In the genomic region with DNA sequence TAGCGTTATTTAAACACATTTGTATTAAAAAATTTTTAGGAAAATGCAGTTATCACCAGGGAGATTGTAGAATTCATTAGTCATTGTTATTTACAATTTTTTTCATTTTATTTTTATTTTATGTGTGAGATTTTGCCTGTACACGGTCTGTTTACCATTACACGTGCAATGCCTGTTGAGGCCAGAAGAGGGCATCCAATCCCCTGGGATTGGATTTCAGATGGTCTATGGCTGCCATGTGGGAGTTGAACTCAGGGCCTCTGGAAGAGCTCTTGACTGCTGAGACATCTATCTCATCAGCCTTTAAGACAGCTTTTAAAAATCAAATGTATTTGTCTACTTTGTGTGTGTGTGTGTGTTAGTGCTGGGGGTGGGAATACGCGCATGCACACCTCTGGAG, we compare ENCODE assay signal across 8 mouse cellular contexts. TPM values are rescaled to one million over a fixed set of nuclear protein-coding genes. Genes with fewer than 3 reads are reported as not detected.
DNase-seq lines count a peak whose midpoint lies in the region; ATAC-seq and TF ChIP-seq lines count a peak whose summit lies in the region.

No protein-coding gene starts in this region.

- peaks cover 3% of the 10 kb centered on the region; the same call in 1 of the 2 replicates for H3K36me3 ChIP-seq in ES-E14 (ENCODE audit: control insufficient read depth, insufficient read depth, low read length, poor library complexity, severe bottlenecking)
- 0 out of 2 replicates have a peak, but pooled peaks cover 2% of the 10 kb centered on the region for H3K36me3 ChIP-seq in liver, adult 2 months (ENCODE audit: control insufficient read depth, insufficient read depth, low read length)
- peaks cover 12% of the 10 kb centered on the region for H3K36me3 ChIP-seq in neural tube, embryonic 15.5 days

- no peak overlapping the region for H3K4me2 ChIP-seq in neural tube, embryonic 15.5 days

- in situ Hi-C loops in ES-E14 (cut with MboI; ENCODE audit: low sequenced_read_pairs in 2 of 2, unreplicated experiment in 2 of 2): no loop called here

- no peak overlapping the region for H3K9ac ChIP-seq in ES-E14 (ENCODE audit: insufficient read depth, low read depth, low read length, poor library complexity, severe bottlenecking)
- H3K9ac ChIP-seq in liver, adult 2 months (ENCODE audit: low read depth, low read length): no peak overlapping the region
- no peak overlapping the region for H3K9ac ChIP-seq in neural tube, embryonic 15.5 days (replicated peaks)

- no peak overlapping the region for H3K4me3 ChIP-seq in ES-E14 (ENCODE audit: insufficient read depth in 1 of 2, low read depth in 1 of 2, low read length in 2 of 2, poor library complexity in 1 of 2, severe bottlenecking in 1 of 2)
- H3K4me3 ChIP-seq in liver, adult 2 months (ENCODE audit: insufficient read depth, low read depth, low read length): no peak overlapping the region
- H3K4me3 ChIP-seq in neural tube, embryonic 15.5 days (replicated peaks): no peak overlapping the region

- no peak for ATAC-seq in neural tube, embryonic 15.5 days (ENCODE audit: low FRiP score)

- TF ChIP-seq CTCF in liver, adult 2 months (IDR thresholded peaks at IDR 0.05; ENCODE audit: low read depth, low read length): peak; percentile 65

- no peaks in the 10 kb centered on the region for H3K27me3 ChIP-seq in liver, adult 2 months (ENCODE audit: control insufficient read depth, insufficient read depth, low read length)
- H3K27me3 ChIP-seq in neural tube, embryonic 15.5 days (replicated peaks): no peaks in the 10 kb centered on the region

- DNase-seq in cerebellum, adult 8-10 months: peak; percentile 11
- no peak for DNase-seq in cerebellum, adult 11 months
- peak; percentile 35 to 38 for DNase-seq in left cerebral cortex, adult 18-20 months (ENCODE audit: low spot score in 2 of 2)
- no peak for DNase-seq in left cerebral cortex, postnatal 4 days
- peak; percentile 49 for DNase-seq in ES-E14 (ENCODE audit: low read depth, low spot score)
- peak; percentile 31 for DNase-seq in liver, adult 2 months (ENCODE audit: extremely low read depth, low read depth, low spot score)
- DNase-seq in urinary bladder, adult 2 months (ENCODE audit: low spot score): no peak

- intact Hi-C loops in left cerebral cortex, postnatal 4 days (cut with DNase I): loop anchor here (10.0 kb wide), 1 partner anchor 1818 kb away; no protein-coding TSS in a partner anchor

- TF ChIP-seq POLR2A in liver, adult 2 months (IDR thresholded peaks at IDR 0.05; ENCODE audit: extremely low read depth, insufficient read depth, low read length): no peak

- no peaks in the 10 kb centered on the region for H3K9me3 ChIP-seq in ES-E14 (ENCODE audit: control insufficient read depth, insufficient read depth, low read depth, low read length)
- no peaks in the 10 kb centered on the region for H3K9me3 ChIP-seq in neural tube, embryonic 15.5 days (replicated peaks)

- H3K4me1 ChIP-seq in ES-E14 (ENCODE audit: control insufficient read depth in 2 of 2, insufficient read depth in 2 of 2, low read length in 2 of 2, poor library complexity in 1 of 2): peaks cover 2% of the 10 kb centered on the region in 2 experiments; a peak in 1 of 4 replicates
- H3K4me1 ChIP-seq in liver, adult 2 months (ENCODE audit: control insufficient read depth, insufficient read depth, low read length): peaks cover 21% of the 10 kb centered on the region
- peaks cover 6% of the 10 kb centered on the region; the same call in 1 of the 2 replicates for H3K4me1 ChIP-seq in neural tube, embryonic 15.5 days

- WGBS in liver, adult 2 months: 59% methylated on average over 5 of the region's 5 CpGs
- WGBS in neural tube, embryonic 15.5 days: 66% methylated on average over 5 of the region's 5 CpGs

- no peak overlapping the region for H3K27ac ChIP-seq in ES-E14 (ENCODE audit: insufficient read depth, low read depth, low read length, poor library complexity, severe bottlenecking)
- no peak overlapping the region for H3K27ac ChIP-seq in liver, adult 2 months (replicated peaks; ENCODE audit: insufficient read depth, low read depth, low read length)
- H3K27ac ChIP-seq in neural tube, embryonic 15.5 days (replicated peaks): no peak overlapping the region

- peaks cover 8% of the 10 kb centered on the region; the same call in 1 of the 2 replicates for H3K79me2 ChIP-seq in liver, adult 2 months (ENCODE audit: control insufficient read depth, insufficient read depth, low read length)

TF ChIP-seq in ES-E14, 5 proteins besides CTCF, POLR2A, EP300 and RAD21:
- TF ChIP-seq ZC3H11A (IDR thresholded peaks at IDR 0.05; ENCODE audit: borderline replicate concordance, low read depth, low read length): peak; percentile 40; the same call in 1 of the 2 replicates
- no peak for TF ChIP-seq CHD2 (IDR thresholded peaks at IDR 0.05; ENCODE audit: low read depth, low read length)

RNA-seq across cellular contexts. Expression of a gene that starts 2.0 kb away (rescaled TPM):
- 1 to 10 TPM; 1.9 to 3.9 TPM for total RNA-seq in left cerebral cortex, adult 18-20 months (2021)
- total RNA-seq in left cerebral cortex, postnatal 4 days (2021): 10 to 100 TPM in 1 of 2 experiments, 1 to 10 TPM in 1; 9.5 to 10.7 TPM
- total RNA-seq in ES-E14 (2012; rRNA removed): 47.6 and 53.1 TPM in 2 replicates
- total RNA-seq in liver, adult 2 months (2014; rRNA removed): 83.4 and 103 TPM in 2 replicates
- polyA plus RNA-seq in liver, adult 2 months (2012; rRNA removed): 42.8 and 47.1 TPM in 2 replicates
- polyA plus RNA-seq in urinary bladder, adult 2 months (2012; rRNA removed): 12.7 and 14.2 TPM in 2 replicates
- polyA plus RNA-seq in neural tube, embryonic 15.5 days (2015; fragmentation: Nextera tagmentation; extraction: Ambion mirVana): 12.0 and 23.4 TPM in 2 replicates

RNA-seq across cellular contexts. Expression of a gene that starts 21.4 kb away (rescaled TPM):
- 100 to 1,000 TPM; 112 to 119 TPM for total RNA-seq in left cerebral cortex, adult 18-20 months (2021)
- 100 to 1,000 TPM; 131 to 137 TPM for total RNA-seq in left cerebral cortex, postnatal 4 days (2021)
- total RNA-seq in ES-E14 (2012; rRNA removed): 78.1 and 109 TPM in 2 replicates
- total RNA-seq in liver, adult 2 months (2014; rRNA removed): 47.1 and 50.1 TPM in 2 replicates
- polyA plus RNA-seq in liver, adult 2 months (2012; rRNA removed): 26.8 and 33.7 TPM in 2 replicates
- polyA plus RNA-seq in urinary bladder, adult 2 months (2012; rRNA removed): 47.0 and 50.1 TPM in 2 replicates
- 155 and 158 TPM in 2 replicates for polyA plus RNA-seq in neural tube, embryonic 15.5 days (2015; fragmentation: Nextera tagmentation; extraction: Ambion mirVana)

Comparison
In these comparisons a context has a peak if more than half of its experiments do, and no peak if none do; other contexts are left out.
1. DNase-seq: peak in cerebellum, adult 8-10 months (single experiment), left cerebral cortex, adult 18-20 months (2 of 2), ES-E14 (single experiment) and liver, adult 2 months (single experiment); none in cerebellum, adult 11 months (single experiment), left cerebral cortex, postnatal 4 days (single experiment) and urinary bladder, adult 2 months (single experiment).